Mouse (Mus musculus): ENCODE measurements around the gene BC035044. TPM values are rescaled to one million over a fixed set of nuclear protein-coding genes. Genes with fewer than 3 reads are reported as not detected.
"Not testable (repeated sequence)": the region's sequence is repeated elsewhere in the genome, so short reads cannot be mapped to it uniquely, and the experiment has no call there.

Gene BC035044
- polyA plus RNA-seq, 1 experiment = 0.74 TPM

DNA sequence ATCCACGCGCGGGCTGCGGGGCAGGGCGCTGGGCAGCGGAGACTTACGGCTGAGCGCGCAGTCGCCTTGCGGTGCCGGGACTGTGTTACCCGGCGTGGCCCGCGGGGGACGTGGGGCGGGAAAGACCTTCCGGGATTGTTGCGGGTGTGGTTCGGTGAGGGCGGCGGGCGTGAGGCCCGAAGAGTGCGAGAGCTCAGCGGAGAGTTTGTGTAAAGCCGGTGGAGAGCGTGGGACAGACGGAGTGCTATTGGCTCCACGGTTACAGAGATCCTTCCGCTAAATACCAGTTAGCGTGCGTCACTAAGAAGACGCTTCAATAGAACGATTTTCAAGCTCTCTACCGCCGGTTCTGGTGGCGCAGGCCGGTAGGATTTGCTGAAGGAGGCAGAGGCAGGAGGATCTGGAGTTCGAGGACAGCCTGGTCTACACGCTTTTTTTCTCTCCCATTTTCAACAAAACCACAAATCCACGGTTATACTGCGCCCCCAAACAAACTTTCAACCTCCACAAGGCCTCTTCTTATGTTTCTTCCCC is 47.9 kb downstream of the BC035044 start:
- peak overlapping the region; percentile 84 for H3K4me3 ChIP-seq (ENCODE audit: low read depth, low read length)
- TF ChIP-seq CTCF (IDR thresholded peaks at IDR 0.05; ENCODE audit: extremely low read depth, insufficient read length, insufficient replicate concordance, low read depth, low read length) = no peak
- no peak; the same call in 1 of the 2 replicates for TF ChIP-seq POLR2A (IDR thresholded peaks at IDR 0.05; ENCODE audit: low read depth, low read length)
- no peaks in the 10 kb centered on the region for H3K36me3 ChIP-seq (ENCODE audit: control insufficient read depth, insufficient read depth, low read length)
- peak overlapping the region; percentile 93 for H3K27ac ChIP-seq (ENCODE audit: insufficient read depth, low read depth, low read length)
- H3K4me1 ChIP-seq (ENCODE audit: control insufficient read depth, insufficient read depth, insufficient read length, low read length) = peaks cover 11% of the 10 kb centered on the region
- no peaks in the 10 kb centered on the region for H3K27me3 ChIP-seq (ENCODE audit: control insufficient read depth, insufficient read depth, low read length)
- under 1% methylated on average over 44 of the region's 44 CpGs for WGBS

- Histone ChIP-seq H3K27ac (ENCODE audit: insufficient read depth, low read depth, low read length) (peak overlapping the region; percentile 90), H3K4me1 (ENCODE audit: control insufficient read depth, insufficient read depth, insufficient read length, low read length) (peaks cover 11% of the 10 kb centered on the region), H3K36me3 (ENCODE audit: control insufficient read depth, insufficient read depth, low read length) (no peaks in the 10 kb centered on the region), H3K27me3 (ENCODE audit: control insufficient read depth, insufficient read depth, low read length) (no peaks in the 10 kb centered on the region), H3K4me3 (ENCODE audit: low read depth, low read length) (peak overlapping the region; percentile 84)
- TF ChIP-seq POLR2A (IDR thresholded peaks at IDR 0.05; ENCODE audit: low read depth, low read length) (no peak; the same call in 1 of the 2 replicates), CTCF (IDR thresholded peaks at IDR 0.05; ENCODE audit: extremely low read depth, insufficient read length, insufficient replicate concordance, low read depth, low read length) (no peak)
- under 1% methylated on average over 20 of the region's 20 CpGs for WGBS
Measured at GRCm38 (mm10) chr6:128842356-128842944, 48.5 kb downstream of the BC035044 start.

DNA sequence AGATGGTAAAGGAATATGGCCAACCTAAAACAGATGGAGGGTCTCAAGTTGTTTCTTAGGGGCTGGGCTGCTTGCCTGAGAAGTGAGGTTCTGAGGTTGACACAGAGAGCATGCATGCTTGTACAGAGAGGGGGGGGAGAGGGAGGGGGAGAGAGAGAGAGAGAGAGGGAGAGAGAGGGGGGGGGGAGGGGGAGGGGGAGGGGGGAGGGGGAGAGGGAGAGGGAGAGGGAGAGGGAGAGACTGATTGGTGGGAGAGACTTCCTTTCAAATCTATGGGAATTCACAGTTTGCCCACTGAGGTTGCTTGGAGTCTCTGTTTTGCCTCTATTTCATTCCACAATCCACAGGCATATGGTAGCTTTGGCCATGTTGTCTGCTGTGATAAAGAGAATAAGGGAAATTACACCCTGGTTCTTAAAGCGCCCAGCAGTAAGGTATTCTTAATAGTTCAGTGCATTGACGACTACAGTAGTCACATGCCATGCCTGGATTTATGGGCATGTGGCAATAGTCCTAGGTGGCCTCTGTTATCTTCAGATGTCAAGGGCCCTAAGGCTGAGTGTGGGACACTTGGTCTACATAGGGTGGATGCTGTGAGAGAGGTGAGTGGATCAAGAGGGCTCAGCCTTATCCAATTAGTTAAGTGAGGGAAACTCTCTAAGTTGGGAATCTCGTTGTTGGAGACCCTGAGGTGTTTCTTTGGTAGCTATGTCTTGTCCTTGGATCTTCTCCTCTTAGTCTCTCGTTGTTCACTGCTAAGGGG is 49.4 kb downstream of the BC035044 start:
- Histone ChIP-seq H3K4me3 (ENCODE audit: low read depth, low read length) (no peak overlapping the region), H3K27ac (ENCODE audit: insufficient read depth, low read depth, low read length) (no peak overlapping the region), H3K27me3 (ENCODE audit: control insufficient read depth, insufficient read depth, low read length) (no peaks in the 10 kb centered on the region), H3K4me1 (ENCODE audit: control insufficient read depth, insufficient read depth, insufficient read length, low read length) (peaks cover 11% of the 10 kb centered on the region), H3K36me3 (ENCODE audit: control insufficient read depth, insufficient read depth, low read length) (no peaks in the 10 kb centered on the region)
- WGBS = 41% methylated on average over 4 of the region's 4 CpGs
- TF ChIP-seq CTCF (IDR thresholded peaks at IDR 0.05; ENCODE audit: extremely low read depth, insufficient read length, insufficient replicate concordance, low read depth, low read length) = no peak
- TF ChIP-seq POLR2A (IDR thresholded peaks at IDR 0.05; ENCODE audit: low read depth, low read length) = no peak

GRCm38 (mm10) chr6:128840669-128841068 is 50.3 kb downstream of the BC035044 start:
- H3K27ac ChIP-seq (ENCODE audit: insufficient read depth, low read depth, low read length); H3K36me3 ChIP-seq (ENCODE audit: control insufficient read depth, insufficient read depth, low read length); H3K4me3 ChIP-seq (ENCODE audit: low read depth, low read length); H3K27me3 ChIP-seq (ENCODE audit: control insufficient read depth, insufficient read depth, low read length): not testable (repeated sequence)
- H3K4me1 ChIP-seq (ENCODE audit: control insufficient read depth, insufficient read depth, insufficient read length, low read length) = peaks cover 13% of the 10 kb centered on the region
- 71% methylated on average over 3 of the region's 3 CpGs for WGBS

DNA sequence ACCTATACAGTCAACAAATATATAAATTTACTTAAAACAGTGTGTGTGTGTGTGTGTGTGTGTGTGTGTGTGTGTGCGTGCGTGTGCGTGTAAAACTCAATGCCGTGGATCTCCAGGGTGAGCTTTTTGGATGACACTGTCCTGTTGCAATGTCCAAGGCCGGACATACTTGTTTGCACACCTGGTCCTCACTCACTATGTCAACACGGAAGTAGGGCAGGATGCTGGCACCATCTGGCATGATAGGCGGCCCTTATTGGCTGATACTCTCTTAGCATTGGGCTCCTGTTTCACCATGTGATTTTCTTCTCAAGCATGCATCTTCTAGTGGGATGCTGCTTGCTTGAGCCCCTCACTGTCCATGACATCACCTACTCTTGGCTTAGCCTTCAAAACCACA is 51.0 kb downstream of the BC035044 start:
- Histone ChIP-seq H3K36me3 (ENCODE audit: control insufficient read depth, insufficient read depth, low read length) (no peaks in the 10 kb centered on the region), H3K27ac (ENCODE audit: insufficient read depth, low read depth, low read length) (0 out of 2 replicates have a peak overlapping the region, but pooled peaks have one; percentile 0), H3K27me3 (ENCODE audit: control insufficient read depth, insufficient read depth, low read length) (no peaks in the 10 kb centered on the region), H3K4me1 (ENCODE audit: control insufficient read depth, insufficient read depth, insufficient read length, low read length) (peaks cover 16% of the 10 kb centered on the region), H3K4me3 (ENCODE audit: low read depth, low read length) (no peak overlapping the region)
- TF ChIP-seq POLR2A (IDR thresholded peaks at IDR 0.05; ENCODE audit: low read depth, low read length) (no peak), CTCF (IDR thresholded peaks at IDR 0.05; ENCODE audit: extremely low read depth, insufficient read length, insufficient replicate concordance, low read depth, low read length) (no peak)
- 12% methylated on average over 7 of the region's 7 CpGs for WGBS

DNA sequence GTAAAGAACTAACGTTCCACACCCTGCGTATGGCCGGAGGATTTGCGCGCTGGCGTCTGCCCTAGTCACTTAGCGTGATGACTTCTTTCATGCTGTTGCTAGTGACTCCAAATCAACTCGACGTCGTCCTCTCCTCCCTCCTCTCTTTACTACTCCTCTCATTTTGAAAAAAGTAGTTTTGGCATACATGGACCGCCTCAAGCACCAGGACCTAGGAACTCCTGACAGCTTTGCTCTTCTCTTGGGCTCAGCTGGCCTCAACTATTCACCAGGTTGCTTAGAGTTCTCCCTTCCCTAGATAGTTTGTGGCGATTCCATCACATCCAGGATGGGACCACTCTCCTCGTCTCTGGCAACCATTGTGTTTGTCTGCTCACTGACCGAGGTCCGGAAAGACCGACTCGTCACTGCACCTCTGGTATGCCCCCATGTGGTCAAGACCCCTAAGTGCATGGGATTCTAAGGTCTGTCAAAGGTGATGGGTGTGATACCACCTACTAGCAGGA is 51.6 kb downstream of the BC035044 start:
- Histone ChIP-seq H3K27ac (ENCODE audit: insufficient read depth, low read depth, low read length) (peak overlapping the region; percentile 95), H3K27me3 (ENCODE audit: control insufficient read depth, insufficient read depth, low read length) (no peaks in the 10 kb centered on the region), H3K4me1 (ENCODE audit: control insufficient read depth, insufficient read depth, insufficient read length, low read length) (peaks cover 14% of the 10 kb centered on the region), H3K36me3 (ENCODE audit: control insufficient read depth, insufficient read depth, low read length) (no peaks in the 10 kb centered on the region), H3K4me3 (ENCODE audit: low read depth, low read length) (peak overlapping the region; percentile 87)
- under 1% methylated on average over 17 of the region's 17 CpGs for WGBS
- TF ChIP-seq CTCF (IDR thresholded peaks at IDR 0.05; ENCODE audit: extremely low read depth, insufficient read length, insufficient replicate concordance, low read depth, low read length) = peak; percentile 80; the same call in 1 of the 2 replicates
- TF ChIP-seq POLR2A (IDR thresholded peaks at IDR 0.05; ENCODE audit: low read depth, low read length) = peak; percentile 38; the same call in 1 of the 2 replicates

Data from small intestine, adult 2 months (tissue).